Mouse (Mus musculus) midbrain, postnatal 0 days (tissue): ENCODE results near the gene Srp54a. TPM values are rescaled to one million over a fixed set of nuclear protein-coding genes. Genes with fewer than 3 reads are reported as not detected.
"Not testable (repeated sequence)": the region's sequence is repeated elsewhere in the genome, so short reads cannot be mapped to it uniquely, and the experiment has no call there.

Source experiments
- ATAC-seq: fragments of 200-750 bp; cut with Nextera tagmentation; 2 replicates; pipeline ENCODE4 v1.8.0; 2017; ENCODE audit warnings: moderate number of reproducible peaks, mild to moderate bottlenecking, moderate TSS enrichment, moderate library complexity; ENCODE audit not compliant: low FRiP score
- DNase-seq: peaks from one replicate; pipeline ENCODE4 v3.0.0-alpha.2; 2015; ENCODE audit warnings: low spot score
- H3K27ac ChIP-seq: fragments of 300-500 bp; sonication (generic); 2 replicates; pipeline ENCODE4 v1.5.1; 2014; ENCODE audit warnings: low read depth, mild to moderate bottlenecking, low read length, mixed read lengths
- H3K27me3 ChIP-seq: fragments of 300-500 bp; sonication (generic); 2 replicates; pipeline ENCODE4 v1.6.1; 2014; ENCODE audit warnings: low read length, control low read depth, mixed read lengths; ENCODE audit not compliant: insufficient read depth
- H3K36me3 ChIP-seq: fragments of 300-500 bp; sonication (generic); 2 replicates; pipeline ENCODE4 v1.6.1; 2014; ENCODE audit warnings: low read length, control low read depth, mixed read lengths; ENCODE audit not compliant: insufficient read depth
- H3K4me1 ChIP-seq: fragments of 300-500 bp; sonication (generic); 2 replicates; pipeline ENCODE4 v1.6.1; 2014; ENCODE audit warnings: mild to moderate bottlenecking, control low read depth, antibody characterized with exemption, low read length, mixed read lengths; ENCODE audit not compliant: insufficient read depth
- H3K4me2 ChIP-seq: fragments of 300-500 bp; sonication (generic); 2 replicates; pipeline ENCODE4 v1.6.1; 2014; ENCODE audit warnings: low read depth, mild to moderate bottlenecking, low read length, mixed read lengths; ENCODE audit not compliant: poor library complexity, severe bottlenecking
- H3K4me3 ChIP-seq: fragments of 300-500 bp; sonication (generic); 2 replicates; pipeline ENCODE4 v1.5.1; 2014; ENCODE audit warnings: low read depth, mild to moderate bottlenecking, low read length, moderate library complexity
- H3K9ac ChIP-seq: fragments of 300-500 bp; sonication (generic); replicated peaks from 2 replicates; pipeline ENCODE4 v1.6.1; 2014; ENCODE audit warnings: mild to moderate bottlenecking, low read length, moderate library complexity, mixed read lengths; ENCODE audit not compliant: poor library complexity, severe bottlenecking
- H3K9me3 ChIP-seq: fragments of 300-500 bp; sonication (generic); 2 replicates; pipeline ENCODE4 v1.6.1; 2016; ENCODE audit warnings: low read length, control low read depth
- CTCF ChIP-seq: IDR thresholded peaks from 2 replicates; pipeline ENCODE4 v1.5.1; 2016; ENCODE audit warnings: antibody characterized with exemption, mild to moderate bottlenecking
- WGBS: fragments of 180-500 bp; shearing (Covaris S2); extraction: QIAGEN DNeasy Blood & Tissue Kit; methylation state at CpG from one replicate; pipeline ENCODE4 v1.1.7; 2014; 5-methylcytosine and 5-hydroxymethylcytosine counted together
- polyA plus RNA-seq: library from polyadenylated mRNA; unstranded; fragments of >200 nt; fragmentation: Nextera tagmentation; extraction: Ambion mirVana; gene quantifications from 2 replicates; pipeline ENCODE4 v1.2.1, GENCODE M21; 2015
- total RNA-seq: library from RNA; depleted of rRNA; stranded (reverse); fragments of >200 nt; gene quantifications from 2 replicates; pipeline ENCODE4 v1.2.3, GENCODE M21; 2014

The Srp54a gene
- total and polyA plus RNA-seq, 2 experiments from 2014 or later, result 65.2 to 198 TPM

- ATAC-seq (no peak), DNase-seq (peak; percentile 31)
- Histone ChIP-seq H3K27me3 (no peaks in the 10 kb centered on the region), H3K27ac (no peak overlapping the region), H3K4me1 (no peaks in the 10 kb centered on the region), H3K4me2 (no peak overlapping the region), H3K4me3 (no peak overlapping the region), H3K36me3 (0 out of 2 replicates have a peak, but pooled peaks cover 3% of the 10 kb centered on the region), H3K9me3 (no peaks in the 10 kb centered on the region), H3K9ac (no peak overlapping the region)
- WGBS, result 61% methylated on average over 10 of the region's 10 CpGs
- TF ChIP-seq CTCF, result no peak
Observed at GRCm38 (mm10) chr12:55061006-55061405, 19.1 kb upstream of the Srp54a start.

DNA sequence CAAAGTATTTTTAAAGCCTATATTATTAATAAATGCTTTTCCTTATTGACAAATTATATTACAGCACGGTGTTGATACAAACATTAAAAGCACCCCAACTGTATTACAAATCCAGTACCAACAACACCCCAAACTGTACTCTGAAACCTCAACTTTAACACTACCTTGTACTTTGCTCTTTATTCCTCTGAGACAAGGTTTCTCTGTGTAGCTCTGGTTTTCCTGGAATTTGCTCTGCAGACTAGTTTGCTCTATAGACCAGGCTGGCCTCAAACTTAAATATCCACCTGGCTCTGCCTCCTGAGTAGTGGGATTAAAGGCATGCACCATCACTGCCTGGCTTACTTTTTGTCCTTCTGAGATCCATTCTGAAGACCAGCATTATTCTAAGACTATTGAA is 17.9 kb upstream of the Srp54a start:
- WGBS, result 94% methylated on average over 1 of the region's 1 CpGs
- TF ChIP-seq CTCF, result no peak
- no peak overlapping the region for H3K9ac ChIP-seq
- H3K9me3 ChIP-seq, result no peaks in the 10 kb centered on the region
- DNase-seq (no peak), ATAC-seq (no peak)
- 0 out of 2 replicates have a peak, but pooled peaks cover 3% of the 10 kb centered on the region for H3K36me3 ChIP-seq
- no peak overlapping the region for H3K4me3 ChIP-seq
- no peaks in the 10 kb centered on the region for H3K27me3 ChIP-seq
- H3K27ac ChIP-seq, result no peak overlapping the region
- no peaks in the 10 kb centered on the region for H3K4me1 ChIP-seq
- H3K4me2 ChIP-seq, result no peak overlapping the region

- no peak for TF ChIP-seq CTCF
- Histone ChIP-seq H3K4me1 (no peaks in the 10 kb centered on the region), H3K27ac (no peak overlapping the region), H3K4me3 (no peak overlapping the region), H3K36me3 (no peaks in the 10 kb centered on the region), H3K4me2 (no peak overlapping the region), H3K27me3 (no peaks in the 10 kb centered on the region), H3K9ac (no peak overlapping the region), H3K9me3 (no peaks in the 10 kb centered on the region)
- DNase-seq (no peak), ATAC-seq (no peak)
- WGBS, result 67% methylated on average over 4 of the region's 4 CpGs
Observed at GRCm38 (mm10) chr12:55072495-55072894, 7.6 kb upstream of the Srp54a start.

GRCm38 (mm10) chr12:55073686-55074085 is 6.4 kb upstream of the Srp54a start:
- ATAC-seq, result no peak
- no peak for DNase-seq
- no peaks in the 10 kb centered on the region for H3K27me3 ChIP-seq
- no peak overlapping the region for H3K27ac ChIP-seq
- H3K9ac ChIP-seq, result no peak overlapping the region
- no peak overlapping the region for H3K4me3 ChIP-seq
- no peaks in the 10 kb centered on the region for H3K36me3 ChIP-seq
- no peak for TF ChIP-seq CTCF
- no peak overlapping the region for H3K4me2 ChIP-seq
- H3K4me1 ChIP-seq, result no peaks in the 10 kb centered on the region
- no peaks in the 10 kb centered on the region for H3K9me3 ChIP-seq
- WGBS, result 96% methylated on average over 7 of the region's 7 CpGs

DNA sequence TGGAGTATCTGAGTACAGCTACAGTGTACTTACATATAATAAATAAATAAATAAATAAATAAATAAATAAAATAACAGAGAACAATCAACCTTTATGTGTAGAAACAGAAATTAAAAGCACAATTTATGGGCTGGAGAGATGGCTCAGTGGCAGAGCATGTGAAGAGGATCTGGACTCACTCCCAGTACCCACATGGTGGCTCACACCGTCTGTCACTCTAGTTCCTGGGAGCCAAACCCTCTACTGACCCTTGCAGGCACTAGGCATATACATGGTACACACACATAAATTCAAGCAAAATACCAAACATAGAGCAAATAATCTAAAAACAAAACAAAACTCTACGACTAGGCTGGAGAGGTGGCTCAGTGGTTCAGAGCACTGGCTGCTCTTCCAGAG is 4.8 kb upstream of the Srp54a start:
- Histone ChIP-seq H3K4me3 (no peak overlapping the region), H3K27ac (no peak overlapping the region), H3K9me3 (no peaks in the 10 kb centered on the region), H3K4me1 (no peaks in the 10 kb centered on the region), H3K4me2 (no peak overlapping the region), H3K27me3 (no peaks in the 10 kb centered on the region), H3K36me3 (no peaks in the 10 kb centered on the region), H3K9ac (no peak overlapping the region)
- ATAC-seq (no peak), DNase-seq (no peak)
- no peak for TF ChIP-seq CTCF
- WGBS, result 95% methylated on average over 2 of the region's 2 CpGs

GRCm38 (mm10) chr12:55078706-55079105 is 1.4 kb upstream of the Srp54a start:
- not testable (repeated sequence) for H3K27me3 ChIP-seq, H3K9me3 ChIP-seq, H3K36me3 ChIP-seq, H3K4me3 ChIP-seq, H3K9ac ChIP-seq, H3K27ac ChIP-seq, H3K4me2 ChIP-seq, ATAC-seq, H3K4me1 ChIP-seq
- 47% methylated on average over 2 of the region's 2 CpGs for WGBS
- DNase-seq, result peak; percentile 3
- peak; percentile 61 for TF ChIP-seq CTCF

GRCm38 (mm10) chr12:55080601-55080942 is 510 bp downstream of the Srp54a start:
- DNase-seq, H3K9me3 ChIP-seq, H3K36me3 ChIP-seq, H3K4me1 ChIP-seq, H3K27me3 ChIP-seq: not testable (repeated sequence)
- H3K4me2 ChIP-seq, result peak overlapping the region; percentile 36
- under 1% methylated on average over 25 of the region's 25 CpGs for WGBS
- peak overlapping the region; percentile 59; the same call in 1 of the 2 replicates for H3K9ac ChIP-seq
- peak; percentile 66 for ATAC-seq
- H3K4me3 ChIP-seq, result peak overlapping the region; percentile 58
- peak overlapping the region; percentile 38; the same call in 1 of the 2 replicates for H3K27ac ChIP-seq

GRCm38 (mm10) chr12:55092127-55092526 is 12.1 kb downstream of the Srp54a start:
- H3K9ac ChIP-seq, ATAC-seq, H3K4me3 ChIP-seq, H3K9me3 ChIP-seq, H3K36me3 ChIP-seq, H3K27me3 ChIP-seq, H3K4me1 ChIP-seq, H3K27ac ChIP-seq, DNase-seq, H3K4me2 ChIP-seq: not testable (repeated sequence)
- WGBS, result 100% methylated on average over 1 of the region's 7 CpGs

DNA sequence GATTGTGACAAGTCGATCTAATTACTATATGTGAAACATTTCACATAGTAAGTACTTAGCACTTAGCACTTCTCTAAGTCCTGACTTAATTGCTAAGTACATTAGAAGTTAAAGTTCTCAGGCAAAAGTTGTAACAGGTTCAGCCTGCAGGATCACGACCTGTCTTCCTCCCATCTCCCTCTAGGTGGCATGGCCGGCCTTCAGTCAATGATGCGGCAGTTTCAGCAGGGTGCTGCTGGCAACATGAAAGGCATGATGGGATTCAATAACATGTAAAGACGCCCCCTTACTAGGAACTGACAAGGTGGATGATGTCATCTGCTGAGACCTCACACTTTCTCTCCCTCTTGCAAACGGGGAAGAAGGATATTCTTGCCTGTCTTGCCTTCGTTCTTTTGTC is 32.6 kb downstream of the Srp54a start:
- not testable (repeated sequence) for H3K36me3 ChIP-seq, H3K27me3 ChIP-seq, H3K9ac ChIP-seq, H3K4me2 ChIP-seq, H3K9me3 ChIP-seq, H3K4me3 ChIP-seq, DNase-seq, H3K27ac ChIP-seq, ATAC-seq, H3K4me1 ChIP-seq
- WGBS, result no CpG with 5 or more reads among the region's 7 CpGs
